Mouse (Mus musculus) hindbrain, embryonic 13.5 days (tissue): ENCODE measurements around the gene Gm5485. TPM values are rescaled to one million over a fixed set of nuclear protein-coding genes. Genes with fewer than 3 reads are reported as not detected.

Source experiments
- ATAC-seq: fragments of 200-750 bp; cut with Nextera tagmentation; 2 replicates; pipeline ENCODE4 v1.8.0; 2017; ENCODE audit warnings: moderate TSS enrichment; ENCODE audit not compliant: low FRiP score
- H3K27ac ChIP-seq: fragments of 300-500 bp; sonication (generic); 2 replicates; pipeline ENCODE4 v1.5.1; 2015; ENCODE audit warnings: inconsistent platforms, mild to moderate bottlenecking, moderate library complexity
- H3K27me3 ChIP-seq: fragments of 300-500 bp; sonication (generic); 2 replicates; pipeline ENCODE4 v1.6.1; 2015; ENCODE audit warnings: mild to moderate bottlenecking, inconsistent platforms
- H3K36me3 ChIP-seq: fragments of 300-500 bp; sonication (generic); 2 replicates; pipeline ENCODE4 v1.6.1; 2015; ENCODE audit warnings: mild to moderate bottlenecking, inconsistent platforms
- H3K4me1 ChIP-seq: fragments of 300-500 bp; sonication (generic); replicated peaks from 2 replicates; pipeline ENCODE4 v1.6.1; 2015; ENCODE audit warnings: inconsistent platforms
- H3K4me2 ChIP-seq: fragments of 300-500 bp; sonication (generic); 2 replicates; pipeline ENCODE4 v1.6.1; 2015; ENCODE audit warnings: inconsistent platforms, mild to moderate bottlenecking, moderate library complexity
- H3K4me3 ChIP-seq: fragments of 300-500 bp; sonication (generic); 2 replicates; pipeline ENCODE4 v1.5.1; 2015; ENCODE audit warnings: mild to moderate bottlenecking, inconsistent platforms
- H3K9ac ChIP-seq: fragments of 300-500 bp; sonication (generic); 2 replicates; pipeline ENCODE4 v1.6.1; 2015; ENCODE audit warnings: mild to moderate bottlenecking, inconsistent platforms
- H3K9me3 ChIP-seq: fragments of 300-500 bp; sonication (generic); 2 replicates; pipeline ENCODE4 v1.6.1; 2016; ENCODE audit warnings: inconsistent platforms
- WGBS: fragments of 180-500 bp; shearing (Covaris S2); methylation state at CpG from one replicate; pipeline ENCODE4 v1.1.7; 2015; 5-methylcytosine and 5-hydroxymethylcytosine counted together
- polyA plus RNA-seq: library from polyadenylated mRNA; unstranded; fragments of >200 nt; fragmentation: Nextera tagmentation; extraction: Ambion mirVana; gene quantifications from 2 replicates; pipeline ENCODE4 v1.2.1, GENCODE M21; 2015

Gene Gm5485
- polyA plus RNA-seq: not detected in 2 replicates

DNA sequence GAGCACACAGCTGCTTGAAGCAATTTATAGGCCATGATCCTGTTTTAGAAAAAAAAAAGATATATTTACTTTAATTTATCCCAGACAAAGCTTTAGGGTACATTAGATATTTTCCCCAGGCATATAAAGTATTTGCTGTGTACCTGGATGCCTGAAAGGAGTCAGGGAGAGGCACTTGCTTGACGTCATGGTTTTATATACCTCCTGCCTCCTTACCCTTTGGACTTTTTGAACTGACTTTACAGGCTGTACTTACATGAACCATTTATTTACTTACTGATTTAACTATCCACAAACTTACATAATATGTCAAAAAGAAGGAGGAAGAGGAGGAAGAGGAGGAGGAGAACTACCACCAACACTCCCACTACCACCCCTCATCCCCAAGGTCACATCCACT, at the start of gene Gm5485:
Gm5485 (minus strand) TSS at position 171 of the 400 bp plus-strand sequence.
- no peaks in the 10 kb centered on the region for H3K27me3 ChIP-seq
- ATAC-seq: no peak
- no peak within 1 kb of the TSS for H3K27ac ChIP-seq
- no peak within 1 kb of the TSS for H3K9ac ChIP-seq
- WGBS: 83% methylated on average over 1 of the region's 1 CpGs
- no peaks in the 10 kb centered on the region for H3K36me3 ChIP-seq
- no peaks in the 10 kb centered on the region for H3K9me3 ChIP-seq
- no peak within 1 kb of the TSS for H3K4me2 ChIP-seq
- H3K4me3 ChIP-seq: no peak within 1 kb of the TSS
- no peaks in the 10 kb centered on the region for H3K4me1 ChIP-seq

- no peak overlapping the region for H3K9ac ChIP-seq
- WGBS: 85% methylated on average over 3 of the region's 3 CpGs
- no peak overlapping the region for H3K4me2 ChIP-seq
- H3K4me1 ChIP-seq: no peaks in the 10 kb centered on the region
- H3K27me3 ChIP-seq: no peaks in the 10 kb centered on the region
- no peak overlapping the region for H3K27ac ChIP-seq
- H3K9me3 ChIP-seq: no peaks in the 10 kb centered on the region
- no peak overlapping the region for H3K4me3 ChIP-seq
- no peaks in the 10 kb centered on the region for H3K36me3 ChIP-seq
- no peak for ATAC-seq
Measured at GRCm38 (mm10) chr16:48453264-48453663, 41.0 kb upstream of the Gm5485 start.

DNA sequence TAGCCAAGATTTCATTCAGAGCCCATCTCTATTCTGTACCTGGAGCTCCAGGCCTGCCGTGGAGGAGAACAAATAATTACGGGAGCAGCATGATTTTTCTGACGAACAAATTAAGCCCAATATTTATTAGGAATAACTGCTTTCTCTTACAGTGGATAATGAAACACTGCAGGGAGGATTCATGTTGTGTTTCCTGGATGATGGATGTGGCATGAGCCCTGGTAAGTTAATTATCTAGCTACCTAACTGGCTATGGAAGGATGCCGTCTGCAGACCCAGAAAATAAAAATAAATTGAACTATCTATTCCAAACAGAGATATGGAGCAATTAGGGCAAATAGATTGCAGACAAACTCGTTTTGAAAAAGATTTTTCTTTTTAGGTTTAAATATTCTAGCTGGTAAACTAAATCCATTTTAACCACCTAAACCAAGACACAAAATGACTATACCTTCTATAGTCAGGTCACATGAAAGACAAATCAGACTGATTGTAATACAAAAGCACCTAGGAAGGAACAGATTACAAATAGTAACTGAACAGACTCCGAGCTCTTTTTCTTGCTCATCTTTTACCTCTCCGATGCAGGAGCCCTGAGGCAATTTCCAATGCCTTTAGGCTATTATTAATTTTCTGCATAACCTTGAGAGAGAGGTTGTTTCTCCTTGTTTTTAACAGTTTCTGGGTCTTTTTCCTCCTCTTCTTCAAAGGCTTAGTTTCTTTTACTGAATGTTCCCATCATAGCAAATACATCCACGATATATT, 34.1 kb upstream of the Gm5485 start:
- H3K4me1 ChIP-seq: peaks cover 6% of the 10 kb centered on the region
- H3K27me3 ChIP-seq: no peaks in the 10 kb centered on the region
- H3K4me3 ChIP-seq: no peak overlapping the region
- 60% methylated on average over 8 of the region's 8 CpGs for WGBS
- H3K4me2 ChIP-seq: no peak overlapping the region
- H3K9me3 ChIP-seq: no peaks in the 10 kb centered on the region
- H3K36me3 ChIP-seq: no peaks in the 10 kb centered on the region
- H3K9ac ChIP-seq: no peak overlapping the region
- peak overlapping the region; percentile 30; the same call in 1 of the 2 replicates for H3K27ac ChIP-seq
- ATAC-seq: peak; percentile 69; the same call in 1 of the 2 replicates

DNA sequence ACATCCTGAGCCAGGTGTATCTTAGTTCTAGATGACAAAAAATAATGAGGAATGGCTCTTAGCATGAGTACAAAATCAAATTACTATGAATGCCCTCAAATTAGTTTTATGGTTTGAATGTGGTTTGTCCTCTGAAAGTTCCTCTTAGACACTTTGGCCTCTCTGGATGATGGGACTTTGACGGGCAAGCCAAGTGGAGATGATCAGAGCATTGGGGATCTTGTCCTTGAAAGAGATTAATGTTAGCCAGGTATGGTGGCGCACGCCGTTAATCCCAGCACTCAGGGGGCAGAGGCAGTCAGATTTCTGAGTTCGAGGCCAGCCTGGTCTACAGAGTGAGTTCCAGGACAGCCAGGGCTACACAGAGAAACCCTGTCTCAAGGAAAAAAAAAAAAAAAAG, 32.4 kb upstream of the Gm5485 start:
- H3K4me3 ChIP-seq: no peak overlapping the region
- H3K9ac ChIP-seq: no peak overlapping the region
- 89% methylated on average over 5 of the region's 5 CpGs for WGBS
- peaks cover 6% of the 10 kb centered on the region for H3K4me1 ChIP-seq
- H3K27ac ChIP-seq: no peak overlapping the region
- no peaks in the 10 kb centered on the region for H3K27me3 ChIP-seq
- ATAC-seq: no peak
- H3K4me2 ChIP-seq: no peak overlapping the region
- no peaks in the 10 kb centered on the region for H3K9me3 ChIP-seq
- H3K36me3 ChIP-seq: no peaks in the 10 kb centered on the region

GRCm38 (mm10) chr16:48437476-48437875, 25.3 kb upstream of the Gm5485 start:
- Histone ChIP-seq H3K27me3 (no peaks in the 10 kb centered on the region), H3K9me3 (no peaks in the 10 kb centered on the region), H3K4me1 (no peaks in the 10 kb centered on the region), H3K4me2 (no peak overlapping the region), H3K4me3 (no peak overlapping the region), H3K27ac (no peak overlapping the region), H3K9ac (no peak overlapping the region), H3K36me3 (no peaks in the 10 kb centered on the region)
- no peak for ATAC-seq

DNA sequence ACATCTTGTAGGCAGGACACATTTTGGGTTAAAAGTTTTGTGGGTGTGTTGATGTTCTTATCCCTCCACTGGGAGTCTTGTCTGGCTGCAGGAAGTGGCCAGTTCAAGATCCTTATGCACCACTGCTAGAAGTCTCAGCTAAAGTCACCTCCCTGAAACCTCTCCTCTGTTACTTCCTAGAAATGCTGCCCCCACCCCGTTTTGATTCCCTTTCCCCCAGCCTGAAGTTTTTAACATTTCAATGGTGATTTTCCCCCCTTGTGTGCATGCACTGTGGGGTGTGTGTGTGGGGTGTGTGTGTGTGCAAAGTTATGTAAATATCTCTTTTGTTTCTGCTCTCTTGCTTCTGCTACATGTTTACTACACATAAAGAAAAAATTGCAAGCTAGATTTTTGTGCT, 23.2 kb upstream of the Gm5485 start:
- H3K36me3 ChIP-seq: no peaks in the 10 kb centered on the region
- no peak overlapping the region for H3K9ac ChIP-seq
- WGBS: 17% methylated on average over 1 of the region's 1 CpGs
- no peak for ATAC-seq
- H3K27me3 ChIP-seq: no peaks in the 10 kb centered on the region
- H3K4me2 ChIP-seq: no peak overlapping the region
- H3K4me3 ChIP-seq: no peak overlapping the region
- H3K4me1 ChIP-seq: no peaks in the 10 kb centered on the region
- H3K27ac ChIP-seq: no peak overlapping the region
- no peaks in the 10 kb centered on the region for H3K9me3 ChIP-seq

DNA sequence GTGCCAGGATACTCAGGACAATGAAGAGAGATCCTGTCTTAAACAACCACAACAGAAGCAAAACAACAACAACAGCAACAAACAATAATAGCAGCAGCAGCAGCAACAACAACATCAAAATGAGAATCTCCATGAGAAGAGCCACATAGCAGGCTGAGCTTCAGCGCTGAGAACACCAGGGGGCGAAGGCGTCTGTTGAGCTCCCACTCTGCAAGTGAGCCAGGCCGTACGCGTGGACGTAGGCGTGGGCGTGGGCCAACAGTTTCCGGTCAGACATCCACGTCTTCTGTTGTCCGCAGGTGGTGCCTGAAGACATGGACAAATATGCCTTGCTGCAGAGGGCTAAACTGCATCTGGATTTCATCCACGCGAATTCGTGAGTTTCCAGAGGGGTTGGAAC, 18.8 kb upstream of the Gm5485 start, which contains the start of gene Morc1:
Morc1 (plus strand) TSS at position 211 of the 400 bp plus-strand sequence.
- no peak within 1 kb of the TSS for H3K4me2 ChIP-seq

GRCm38 (mm10) chr16:48429427-48429826, 17.2 kb upstream of the Gm5485 start:
- peak; percentile 65; the same call in 1 of the 2 replicates for ATAC-seq
- 65% methylated on average over 1 of the region's 1 CpGs for WGBS
- H3K27ac ChIP-seq: no peak overlapping the region

More for the DNA sequence above, 18.8 kb upstream of the Gm5485 start, which contains the start of gene Morc1:
- no peak within 1 kb of the TSS for H3K9ac ChIP-seq
- no peaks in the 10 kb centered on the region for H3K9me3 ChIP-seq
- ATAC-seq: no peak
- H3K27me3 ChIP-seq: no peaks in the 10 kb centered on the region
- 93% methylated on average over 15 of the region's 15 CpGs for WGBS
- H3K4me1 ChIP-seq: no peaks in the 10 kb centered on the region; the same call in 1 of the 2 replicates
- no peaks in the 10 kb centered on the region for H3K36me3 ChIP-seq
- no peak within 1 kb of the TSS for H3K27ac ChIP-seq
- H3K4me3 ChIP-seq: no peak within 1 kb of the TSS

DNA sequence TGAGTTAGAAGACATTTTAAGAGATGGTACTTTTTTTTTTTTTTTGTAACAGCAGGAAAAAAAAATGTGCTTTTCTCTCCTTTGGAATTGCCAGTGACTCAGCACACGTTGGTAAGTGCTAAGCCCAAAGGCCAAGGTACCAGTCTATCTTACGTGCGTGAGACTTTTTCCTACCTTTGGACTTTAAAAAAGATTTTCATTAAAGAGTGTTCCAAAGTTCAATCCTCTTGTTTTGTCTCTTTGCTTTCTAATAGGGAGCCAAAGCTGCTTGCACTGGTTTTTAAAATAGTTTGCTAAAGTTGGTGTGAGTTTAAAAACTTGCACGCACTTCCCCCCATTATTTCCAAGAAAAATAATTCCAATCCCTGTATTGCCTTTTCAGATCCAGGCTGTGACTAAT, 11.9 kb upstream of the Gm5485 start:
- Histone ChIP-seq H3K4me1 (no peaks in the 10 kb centered on the region), H3K27me3 (no peaks in the 10 kb centered on the region), H3K4me3 (no peak overlapping the region), H3K27ac (no peak overlapping the region), H3K36me3 (no peaks in the 10 kb centered on the region), H3K9ac (no peak overlapping the region), H3K4me2 (no peak overlapping the region), H3K9me3 (no peaks in the 10 kb centered on the region)
- ATAC-seq: no peak
- 77% methylated on average over 4 of the region's 4 CpGs for WGBS

More at GRCm38 (mm10) chr16:48429427-48429826, 17.2 kb upstream of the Gm5485 start:
- Histone ChIP-seq H3K4me2 (no peak overlapping the region), H3K4me3 (no peak overlapping the region), H3K27me3 (no peaks in the 10 kb centered on the region), H3K9ac (no peak overlapping the region), H3K4me1 (no peaks in the 10 kb centered on the region; the same call in 1 of the 2 replicates), H3K9me3 (no peaks in the 10 kb centered on the region), H3K36me3 (no peaks in the 10 kb centered on the region)

DNA sequence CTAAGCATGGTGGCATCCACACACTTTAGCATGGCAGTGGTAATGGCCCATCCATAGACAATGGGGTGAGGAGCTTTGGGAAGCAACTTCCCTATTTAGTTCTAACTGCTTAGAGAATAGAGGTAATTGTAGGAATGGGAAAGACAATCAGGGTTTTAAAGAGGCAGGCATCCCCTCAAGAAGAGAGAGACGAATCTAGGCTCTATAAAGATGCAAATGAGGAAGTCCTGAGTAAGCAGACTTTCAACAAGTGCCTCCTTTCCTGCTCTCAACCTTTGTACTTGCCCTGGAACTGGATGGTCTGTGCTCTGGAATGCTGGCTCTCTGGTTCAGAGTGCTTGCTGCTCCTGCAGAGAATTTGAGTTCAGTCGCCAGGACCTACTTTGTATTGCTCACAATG, 10.3 kb upstream of the Gm5485 start:
- Histone ChIP-seq H3K27ac (no peak overlapping the region), H3K36me3 (no peaks in the 10 kb centered on the region), H3K9ac (no peak overlapping the region), H3K4me3 (no peak overlapping the region), H3K9me3 (no peaks in the 10 kb centered on the region), H3K27me3 (no peaks in the 10 kb centered on the region), H3K4me1 (no peaks in the 10 kb centered on the region), H3K4me2 (no peak overlapping the region)
- ATAC-seq: no peak
- 23% methylated on average over 2 of the region's 2 CpGs for WGBS

GRCm38 (mm10) chr16:48419035-48419434, 6.8 kb upstream of the Gm5485 start:
- Histone ChIP-seq H3K4me1 (no peaks in the 10 kb centered on the region), H3K27ac (no peak overlapping the region), H3K4me2 (no peak overlapping the region), H3K4me3 (no peak overlapping the region), H3K9ac (no peak overlapping the region), H3K27me3 (no peaks in the 10 kb centered on the region), H3K36me3 (no peaks in the 10 kb centered on the region), H3K9me3 (no peaks in the 10 kb centered on the region)
- 86% methylated on average over 2 of the region's 2 CpGs for WGBS
- ATAC-seq: no peak

DNA sequence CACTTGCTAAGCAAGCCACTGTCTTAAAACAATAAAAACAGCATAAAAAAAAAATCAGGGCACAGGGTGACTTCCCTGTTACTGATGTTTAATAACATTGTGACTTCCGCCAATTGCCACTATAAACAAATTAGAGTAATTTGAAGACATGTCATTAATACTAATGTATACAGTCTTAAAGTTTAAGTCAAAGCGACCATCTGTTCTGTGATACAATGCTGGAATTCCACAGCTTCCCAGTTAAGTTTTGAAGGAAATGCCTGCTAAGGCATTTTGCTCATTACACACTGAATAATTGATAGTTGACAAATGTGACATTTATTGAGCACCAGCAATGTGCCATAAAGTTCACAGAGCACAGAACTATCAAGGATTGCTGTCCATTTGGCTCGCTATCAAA, 6.3 kb upstream of the Gm5485 start:
- ATAC-seq: no peak
- H3K36me3 ChIP-seq: no peaks in the 10 kb centered on the region
- H3K4me2 ChIP-seq: no peak overlapping the region
- WGBS: 81% methylated on average over 3 of the region's 3 CpGs
- H3K27ac ChIP-seq: no peak overlapping the region
- no peaks in the 10 kb centered on the region for H3K4me1 ChIP-seq
- H3K9ac ChIP-seq: no peak overlapping the region
- H3K9me3 ChIP-seq: no peaks in the 10 kb centered on the region
- H3K4me3 ChIP-seq: no peak overlapping the region
- H3K27me3 ChIP-seq: no peaks in the 10 kb centered on the region

DNA sequence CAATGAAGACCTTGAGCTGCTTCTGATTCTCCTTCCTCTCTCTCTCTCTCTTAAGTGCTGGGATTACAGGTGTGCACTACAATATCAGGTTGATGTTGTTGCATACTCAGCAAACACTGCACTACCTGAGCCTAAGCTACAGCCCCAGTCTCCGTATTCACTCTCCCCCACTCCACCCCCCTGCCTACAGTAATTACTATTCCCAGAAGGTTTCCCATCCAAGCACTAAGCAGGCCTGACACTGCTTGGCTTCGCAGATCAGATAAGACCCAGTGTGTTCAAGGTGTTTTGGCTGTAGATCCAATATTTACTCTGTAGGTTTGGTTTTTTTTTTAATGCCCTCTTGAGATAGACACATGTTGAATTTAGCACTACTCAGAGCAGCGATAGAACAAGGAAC, 2.1 kb downstream of the Gm5485 start:
- no peak overlapping the region for H3K9ac ChIP-seq
- H3K27me3 ChIP-seq: no peaks in the 10 kb centered on the region
- H3K4me3 ChIP-seq: no peak overlapping the region
- 76% methylated on average over 3 of the region's 3 CpGs for WGBS
- H3K4me2 ChIP-seq: no peak overlapping the region
- H3K4me1 ChIP-seq: no peaks in the 10 kb centered on the region
- H3K36me3 ChIP-seq: no peaks in the 10 kb centered on the region
- ATAC-seq: no peak
- H3K27ac ChIP-seq: no peak overlapping the region
- H3K9me3 ChIP-seq: no peaks in the 10 kb centered on the region
